Comparison of ENCODE assay signal across 10 mouse cellular contexts in the genomic region with DNA sequence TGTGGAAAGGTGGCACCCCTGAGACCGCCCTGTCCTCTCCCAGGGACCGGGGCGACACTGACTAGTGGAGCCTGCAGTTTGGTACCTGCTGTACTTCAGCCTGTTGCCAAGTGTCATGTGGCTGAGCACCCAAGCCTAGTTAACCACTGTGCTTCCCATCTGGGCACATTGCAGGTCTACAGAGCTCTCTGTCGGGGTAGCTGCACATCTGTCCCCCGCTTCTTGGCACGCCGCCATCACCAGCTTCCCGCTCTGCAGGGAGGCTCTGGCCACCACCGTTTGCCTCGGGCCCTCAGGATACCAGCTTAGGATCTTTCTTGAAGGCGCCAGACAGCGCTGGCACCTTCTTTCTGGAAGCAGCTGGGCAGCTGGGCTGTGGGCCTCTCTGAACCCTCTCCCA. TPM values are rescaled to one million over a fixed set of nuclear protein-coding genes. Genes with fewer than 3 reads are reported as not detected.
DNase-seq lines count a peak whose midpoint lies in the region; ATAC-seq and TF ChIP-seq lines count a peak whose summit lies in the region.
"Had no signal": no experiment of that assay in that cellular context is flagged by ENCODE, and none has a peak within 500 bp of the region (broad histone marks: within the 10 kb centered on the region; RNA-seq: fewer than 3 reads in every experiment).

No protein-coding gene starts in this region.

- peaks cover 24% of the 10 kb centered on the region for H3K4me1 ChIP-seq in lung, embryonic 14.5 days (ENCODE audit: insufficient read depth)
- peaks cover 16% of the 10 kb centered on the region for H3K4me1 ChIP-seq in lung, postnatal 0 days (ENCODE audit: insufficient read depth, low read depth, low read length)
- peaks cover 62% of the 10 kb centered on the region for H3K4me1 ChIP-seq in embryonic facial prominence, embryonic 15.5 days
- H3K4me1 ChIP-seq in limb, embryonic 10.5 days: peaks cover 56% of the 10 kb centered on the region

- 0 out of 2 replicates have a peak overlapping the region, but pooled peaks have one; percentile 4 for H3K4me3 ChIP-seq in lung, embryonic 14.5 days (ENCODE audit: low read depth, low read length)
- no peak overlapping the region for H3K4me3 ChIP-seq in lung, postnatal 0 days (ENCODE audit: low read depth, low read length)
- no peak overlapping the region for H3K4me3 ChIP-seq in embryonic facial prominence, embryonic 15.5 days (replicated peaks)
- no peak overlapping the region for H3K4me3 ChIP-seq in limb, embryonic 10.5 days

- TF ChIP-seq EP300 in lung, postnatal 0 days (IDR thresholded peaks at IDR 0.05): no peak

- 0 out of 2 replicates have a peak, but pooled peaks cover 4% of the 10 kb centered on the region for H3K36me3 ChIP-seq in lung, embryonic 14.5 days (ENCODE audit: insufficient read depth)
- H3K36me3 ChIP-seq in lung, postnatal 0 days (ENCODE audit: insufficient read depth, low read length): no peaks in the 10 kb centered on the region
- H3K36me3 ChIP-seq in embryonic facial prominence, embryonic 15.5 days: peaks cover 8% of the 10 kb centered on the region; the same call in 1 of the 2 replicates
- peaks cover 53% of the 10 kb centered on the region for H3K36me3 ChIP-seq in limb, embryonic 10.5 days

- peak; percentile 37 to 47 for DNase-seq in frontal cortex, postnatal 36 days (ENCODE audit: low spot score in 2 of 2)
- DNase-seq in frontal cortex, adult 2 months (ENCODE audit: extremely low spot score in 1 of 2, low spot score in 1 of 2): no peak
- DNase-seq in lung, embryonic 14.5 days: peak; percentile 70
- no peak for DNase-seq in lung, postnatal 0 days (ENCODE audit: low spot score)
- no peak for DNase-seq in limb, embryonic 10.5 days (ENCODE audit: low spot score)
- no peak for DNase-seq in embryo, embryonic 10.5 days (ENCODE audit: low spot score)
- no peak for DNase-seq in yolk sac, embryonic 10.5 days (ENCODE audit: low spot score)

- H3K4me2 ChIP-seq in lung, embryonic 14.5 days: peak overlapping the region; percentile 31; the same call in 1 of the 2 replicates
- H3K4me2 ChIP-seq in lung, postnatal 0 days (replicated peaks; ENCODE audit: low read depth, low read length): no peak overlapping the region
- 0 out of 2 replicates have a peak overlapping the region, but pooled peaks have one; percentile 13 for H3K4me2 ChIP-seq in embryonic facial prominence, embryonic 15.5 days (replicated peaks)

- H3K9ac ChIP-seq in lung, embryonic 14.5 days: no peak overlapping the region; the same call in 1 of the 2 replicates
- no peak overlapping the region for H3K9ac ChIP-seq in lung, postnatal 0 days (replicated peaks; ENCODE audit: low read depth)
- no peak overlapping the region for H3K9ac ChIP-seq in embryonic facial prominence, embryonic 15.5 days

- no peak for ATAC-seq in lung, embryonic 14.5 days (ENCODE audit: insufficient read depth)
- ATAC-seq in lung, postnatal 0 days: no peak
- ATAC-seq in embryonic facial prominence, embryonic 15.5 days (ENCODE audit: insufficient number of reproducible peaks, low FRiP score, low TSS enrichment, low read depth): 0 out of 2 replicates have a peak, but pooled peaks have one; percentile 5

- H3K27ac ChIP-seq in lung, embryonic 14.5 days (ENCODE audit: low read depth): no peak overlapping the region
- no peak overlapping the region for H3K27ac ChIP-seq in lung, postnatal 0 days (ENCODE audit: low read length)
- H3K27ac ChIP-seq in embryonic facial prominence, embryonic 15.5 days (replicated peaks): peak overlapping the region; percentile 44; the same call in 1 of the 2 replicates
- 0 out of 2 replicates have a peak overlapping the region, but pooled peaks have one; percentile 11 for H3K27ac ChIP-seq in limb, embryonic 10.5 days

- H3K9me3 ChIP-seq in lung, embryonic 14.5 days (ENCODE audit: low read depth, low read length): no peaks in the 10 kb centered on the region
- no peaks in the 10 kb centered on the region for H3K9me3 ChIP-seq in lung, postnatal 0 days (ENCODE audit: low read length)
- H3K9me3 ChIP-seq in embryonic facial prominence, embryonic 15.5 days (replicated peaks): no peaks in the 10 kb centered on the region
- no peaks in the 10 kb centered on the region for H3K9me3 ChIP-seq in limb, embryonic 10.5 days (replicated peaks)

- WGBS in lung, embryonic 14.5 days: 53% methylated on average over 12 of the region's 12 CpGs
- 50% methylated on average over 12 of the region's 12 CpGs for WGBS in lung, postnatal 0 days
- WGBS in embryonic facial prominence, embryonic 15.5 days: 41% methylated on average over 12 of the region's 12 CpGs
- 76% methylated on average over 12 of the region's 12 CpGs for WGBS in limb, embryonic 10.5 days

- TF ChIP-seq CTCF in lung, embryonic 14.5 days (IDR thresholded peaks at IDR 0.05; ENCODE audit: low read depth): no peak
- TF ChIP-seq CTCF in lung, postnatal 0 days (IDR thresholded peaks at IDR 0.05): no peak

- H3K27me3 ChIP-seq in lung, embryonic 14.5 days (ENCODE audit: insufficient read depth, low read length): peaks cover 20% of the 10 kb centered on the region
- peaks cover 4% of the 10 kb centered on the region; the same call in 1 of the 2 replicates for H3K27me3 ChIP-seq in lung, postnatal 0 days (replicated peaks; ENCODE audit: insufficient read depth, low read length)
- no peaks in the 10 kb centered on the region for H3K27me3 ChIP-seq in embryonic facial prominence, embryonic 15.5 days
- H3K27me3 ChIP-seq in limb, embryonic 10.5 days (ENCODE audit: low read depth, poor library complexity, severe bottlenecking): peaks cover 15% of the 10 kb centered on the region

RNA-seq across cellular contexts. Expression of gene Gse1, which starts 6.2 kb away (rescaled TPM):
- polyA plus RNA-seq in frontal cortex, adult 2 months (2012; rRNA removed): 56.7 and 57.1 TPM in 2 replicates
- polyA plus RNA-seq in lung, embryonic 14.5 days (2014; fragmentation: Nextera tagmentation; extraction: Ambion mirVana): 12.7 and 14.3 TPM in 2 replicates
- 9.5 and 9.9 TPM in 2 replicates for polyA plus RNA-seq in lung, postnatal 0 days (2015; fragmentation: Nextera tagmentation; extraction: Ambion mirVana)
- 11.1 and 12.0 TPM in 2 replicates for polyA plus RNA-seq in embryonic facial prominence, embryonic 15.5 days (2015; fragmentation: Nextera tagmentation; extraction: Ambion mirVana)
- 6.7 and 8.1 TPM in 2 replicates for polyA plus RNA-seq in limb, embryonic 10.5 days (2016; fragmentation: Nextera tagmentation; extraction: Ambion mirVana)

RNA-seq across cellular contexts. Expression of gene Fam92b, which starts 57.2 kb away (rescaled TPM):
- polyA plus RNA-seq in frontal cortex, adult 2 months (2012; rRNA removed): 1.1 and 1.2 TPM in 2 replicates
- not detected in 2 replicates for polyA plus RNA-seq in lung, embryonic 14.5 days (2014; fragmentation: Nextera tagmentation; extraction: Ambion mirVana)
- 3.9 and 6.5 TPM in 2 replicates for polyA plus RNA-seq in lung, postnatal 0 days (2015; fragmentation: Nextera tagmentation; extraction: Ambion mirVana)
- 6.6 and 11.4 TPM in 2 replicates for polyA plus RNA-seq in embryonic facial prominence, embryonic 15.5 days (2015; fragmentation: Nextera tagmentation; extraction: Ambion mirVana)
- 0.16 TPM in 1 of 2 replicates, not detected in the other for polyA plus RNA-seq in limb, embryonic 10.5 days (2016; fragmentation: Nextera tagmentation; extraction: Ambion mirVana)
- polyA plus RNA-seq: heart, postnatal 0 days; spleen, adult 2 months had no signal

Comparison
In these comparisons a context has a peak if more than half of its experiments do, and no peak if none do; other contexts are left out.
1. DNase-seq: peak in frontal cortex, postnatal 36 days (2 of 2) and lung, embryonic 14.5 days (single experiment); none in frontal cortex, adult 2 months (0 of 2), lung, postnatal 0 days (single experiment), limb, embryonic 10.5 days (single experiment), embryo, embryonic 10.5 days (single experiment) and yolk sac, embryonic 10.5 days (single experiment).
2. H3K27ac ChIP-seq: peak in embryonic facial prominence, embryonic 15.5 days (single experiment) and limb, embryonic 10.5 days (single experiment); none in lung, embryonic 14.5 days (single experiment) and lung, postnatal 0 days (single experiment).